Comparison of ENCODE assay signal across 6 mouse cellular contexts in genomic region chr10:83400896-83401295, GRCm38 (mm10). TPM values are rescaled to one million over a fixed set of nuclear protein-coding genes. Genes with fewer than 3 reads are reported as not detected.
DNase-seq lines count a peak whose midpoint lies in the region.
"Not testable (repeated sequence)": the region's sequence is repeated elsewhere in the genome, so short reads cannot be mapped to it uniquely, and the experiment has no call there.

No protein-coding gene starts in this region.

- not testable (repeated sequence) for H3K27ac ChIP-seq in embryonic facial prominence, embryonic 10.5 days (replicated peaks); heart, embryonic 10.5 days

- WGBS in embryonic facial prominence, embryonic 10.5 days: 87% methylated on average over 7 of the region's 7 CpGs
- 92% methylated on average over 7 of the region's 7 CpGs for WGBS in heart, embryonic 10.5 days

- DNase-seq in B cell, adult 2 months: peak; percentile 54 to 56
- peak; percentile 4 for DNase-seq in embryonic facial prominence, embryonic 10.5 days (ENCODE audit: low spot score)
- DNase-seq in heart, embryonic 10.5 days (ENCODE audit: low spot score): peak; percentile 38
- peak; percentile 14 for DNase-seq in spleen, adult 12 weeks (ENCODE audit: low spot score)
- peak; percentile 52 to 57 for DNase-seq in spleen, postnatal 36 days (ENCODE audit: low spot score in 2 of 2)
- DNase-seq in yolk sac, embryonic 10.5 days (ENCODE audit: low spot score): peak; percentile 26

- not testable (repeated sequence) for H3K4me1 ChIP-seq in embryonic facial prominence, embryonic 10.5 days; heart, embryonic 10.5 days

- H3K27me3 ChIP-seq in embryonic facial prominence, embryonic 10.5 days (replicated peaks; ENCODE audit: low read depth, poor library complexity, severe bottlenecking); heart, embryonic 10.5 days (ENCODE audit: insufficient read depth, poor library complexity, severe bottlenecking): not testable (repeated sequence)

- not testable (repeated sequence) for H3K9me3 ChIP-seq in embryonic facial prominence, embryonic 10.5 days; heart, embryonic 10.5 days

- peaks cover 11% of the 10 kb centered on the region; the same call in 1 of the 2 replicates for H3K36me3 ChIP-seq in embryonic facial prominence, embryonic 10.5 days (replicated peaks)
- H3K36me3 ChIP-seq in heart, embryonic 10.5 days: not testable (repeated sequence)

- H3K4me3 ChIP-seq in embryonic facial prominence, embryonic 10.5 days; heart, embryonic 10.5 days: not testable (repeated sequence)

RNA-seq across cellular contexts. Expression of gene D10Wsu102e, which starts 40.9 kb away (rescaled TPM):
- polyA plus RNA-seq in embryonic facial prominence, embryonic 10.5 days (2016; fragmentation: Nextera tagmentation; extraction: Ambion mirVana): 1.3 TPM in 2 replicates
- 0.64 and 0.80 TPM in 2 replicates for polyA plus RNA-seq in heart, embryonic 10.5 days (2016; fragmentation: Nextera tagmentation; extraction: Ambion mirVana)

Comparison
In these comparisons a context has a peak if more than half of its experiments do, and no peak if none do; other contexts are left out.
1. DNase-seq: peak in every context shown above with its lines; median percentile 55 in B cell, adult 2 months; 54 in spleen, postnatal 36 days; 38 in heart, embryonic 10.5 days; 26 in yolk sac, embryonic 10.5 days; 14 in spleen, adult 12 weeks; 4 in embryonic facial prominence, embryonic 10.5 days.